Mouse (Mus musculus) ovary, adult 18-20 months (tissue): ENCODE data around the gene Mrpl1.

Experiments
- DNase-seq: peaks from one replicate; pipeline ENCODE4 v3.0.0; 2022; ENCODE audit warnings: low spot score, mixed read lengths

Gene Mrpl1

GRCm38 (mm10) chr5:96209459-96209858, at the start of gene Mrpl1:
Gene Mrpl1, plus strand, starts transcription at chr5:96209493.
- DNase-seq, result no peak

GRCm38 (mm10) chr5:96160467-96161262, 48.6 kb upstream of the Mrpl1 start:
- DNase-seq, result no peak

- no peak for DNase-seq
These were observed 48.1 kb upstream of the Mrpl1 start for GRCm38 (mm10) chr5:96161263-96161577.

- peak; percentile 30 for DNase-seq
These were observed 47.5 kb upstream of the Mrpl1 start for GRCm38 (mm10) chr5:96161578-96162398.

- DNase-seq, result peak; percentile 80
These were observed 46.6 kb upstream of the Mrpl1 start for GRCm38 (mm10) chr5:96162399-96163331.

- no peak for DNase-seq
These were observed 45.8 kb upstream of the Mrpl1 start for GRCm38 (mm10) chr5:96163396-96164020.

GRCm38 (mm10) chr5:96164021-96164411, 45.3 kb upstream of the Mrpl1 start, which contains the start of gene Cnot6l:
Gene Cnot6l, minus strand, starts transcription at chr5:96164171.
- no peak for DNase-seq

GRCm38 (mm10) chr5:96166761-96167160, 42.5 kb upstream of the Mrpl1 start:
- DNase-seq, result no peak

- no peak for DNase-seq
These were observed 38.9 kb upstream of the Mrpl1 start for GRCm38 (mm10) chr5:96170443-96170842.

GRCm38 (mm10) chr5:96171765-96172164, 37.5 kb upstream of the Mrpl1 start:
- DNase-seq, result no peak

GRCm38 (mm10) chr5:96176121-96176520, 33.2 kb upstream of the Mrpl1 start:
- DNase-seq, result no peak

- no peak for DNase-seq
These were observed 32.4 kb upstream of the Mrpl1 start for GRCm38 (mm10) chr5:96176879-96177358.

GRCm38 (mm10) chr5:96183211-96183610, 26.1 kb upstream of the Mrpl1 start:
- DNase-seq, result no peak

- no peak for DNase-seq
These were observed 25.3 kb upstream of the Mrpl1 start for GRCm38 (mm10) chr5:96183987-96184386.

GRCm38 (mm10) chr5:96189761-96190160, 19.5 kb upstream of the Mrpl1 start:
- DNase-seq, result no peak

- DNase-seq, result no peak
These were observed 18.0 kb upstream of the Mrpl1 start for GRCm38 (mm10) chr5:96191251-96191650.

GRCm38 (mm10) chr5:96196547-96197052, 12.7 kb upstream of the Mrpl1 start:
- no peak for DNase-seq

GRCm38 (mm10) chr5:96198271-96198670, 11.0 kb upstream of the Mrpl1 start:
- no peak for DNase-seq

GRCm38 (mm10) chr5:96200269-96200668, 9.0 kb upstream of the Mrpl1 start:
- no peak for DNase-seq

GRCm38 (mm10) chr5:96201462-96202154, 7.7 kb upstream of the Mrpl1 start:
- no peak for DNase-seq

GRCm38 (mm10) chr5:96206897-96207296, 2.4 kb upstream of the Mrpl1 start:
- peak; percentile 73 for DNase-seq
